In genomic region chr2:31024618-31025370, GRCm38 (mm10) we compare ENCODE assay signal across 8 mouse cellular contexts. TPM values are rescaled to one million over a fixed set of nuclear protein-coding genes. Genes with fewer than 3 reads are reported as not detected.
DNase-seq lines count a peak whose midpoint lies in the region; ATAC-seq and TF ChIP-seq lines count a peak whose summit lies in the region.

No protein-coding gene starts in this region.

- no peak for TF ChIP-seq POLR2A in limb, embryonic 14.5 days (IDR thresholded peaks at IDR 0.05; ENCODE audit: borderline replicate concordance, extremely low read depth, insufficient read depth, insufficient read length)

- H3K27me3 ChIP-seq in limb, embryonic 14.5 days (ENCODE audit: control insufficient read depth, insufficient read depth, low read length): no peaks in the 10 kb centered on the region
- H3K27me3 ChIP-seq in stomach, postnatal 0 days (ENCODE audit: control insufficient read depth, insufficient read depth, low read length): no peaks in the 10 kb centered on the region

- WGBS in limb, embryonic 14.5 days: 29% methylated on average over 5 of the region's 5 CpGs
- 25% methylated on average over 5 of the region's 5 CpGs for WGBS in stomach, postnatal 0 days

- no peak overlapping the region for H3K27ac ChIP-seq in limb, embryonic 14.5 days (replicated peaks; ENCODE audit: low read depth, low read length)
- H3K27ac ChIP-seq in stomach, postnatal 0 days (replicated peaks): no peak overlapping the region

- H3K4me1 ChIP-seq in limb, embryonic 14.5 days (ENCODE audit: control insufficient read depth, insufficient read depth, low read length): no peaks in the 10 kb centered on the region
- no peaks in the 10 kb centered on the region for H3K4me1 ChIP-seq in stomach, postnatal 0 days (replicated peaks; ENCODE audit: control insufficient read depth, insufficient read depth)

- H3K9ac ChIP-seq in limb, embryonic 14.5 days (ENCODE audit: low read depth, low read length, severe bottlenecking): no peak overlapping the region
- H3K9ac ChIP-seq in stomach, postnatal 0 days (ENCODE audit: low read length): no peak overlapping the region

- no peak for TF ChIP-seq EP300 in stomach, postnatal 0 days (optimal IDR thresholded peaks at IDR 0.05)

- peak; percentile 96 for TF ChIP-seq CTCF in stomach, postnatal 0 days (IDR thresholded peaks at IDR 0.05; ENCODE audit: low read depth)

- peak; percentile 43 for DNase-seq in 3134 (ENCODE audit: extremely low read depth, insufficient read length, low spot score)
- DNase-seq in ES-CJ7 (ENCODE audit: low read depth, low spot score): peak; percentile 69
- DNase-seq in frontal cortex, postnatal 25 days (ENCODE audit: low spot score in 2 of 2): peak; percentile 21 to 41
- DNase-seq in kidney, adult 8-10 months: peak; percentile 38 to 62
- DNase-seq in limb, embryonic 14.5 days (ENCODE audit: low spot score): peak; percentile 60
- peak; percentile 82 for DNase-seq in naive thymus-derived CD4-positive, alpha-beta T cell, adult 2 months (ENCODE audit: low read depth)
- DNase-seq in stomach, postnatal 0 days (ENCODE audit: low spot score): peak; percentile 53

- no peak overlapping the region for H3K4me2 ChIP-seq in limb, embryonic 14.5 days (replicated peaks; ENCODE audit: low read depth, low read length, severe bottlenecking)
- no peak overlapping the region for H3K4me2 ChIP-seq in stomach, postnatal 0 days (replicated peaks; ENCODE audit: low read depth)

- peaks cover 40% of the 10 kb centered on the region for H3K36me3 ChIP-seq in limb, embryonic 14.5 days (ENCODE audit: control insufficient read depth, insufficient read depth, low read length)
- peaks cover 8% of the 10 kb centered on the region; the same call in 1 of the 2 replicates for H3K36me3 ChIP-seq in stomach, postnatal 0 days (ENCODE audit: control insufficient read depth, insufficient read depth, low read length)

- H3K9me3 ChIP-seq in limb, embryonic 14.5 days (ENCODE audit: control insufficient read depth, low read length): no peaks in the 10 kb centered on the region
- no peaks in the 10 kb centered on the region for H3K9me3 ChIP-seq in stomach, postnatal 0 days (ENCODE audit: control insufficient read depth, low read length)

- no peak overlapping the region for H3K4me3 ChIP-seq in limb, embryonic 14.5 days (replicated peaks; ENCODE audit: low read length)
- H3K4me3 ChIP-seq in stomach, postnatal 0 days (ENCODE audit: low read depth, low read length): no peak overlapping the region

- ATAC-seq in cerebellum, adult (ENCODE audit: insufficient number of reproducible peaks, low FRiP score, low TSS enrichment): peak; percentile 37; the same call in 1 of the 2 replicates
- no peak for ATAC-seq in limb, embryonic 14.5 days (ENCODE audit: low FRiP score, low read depth)
- peak; percentile 44; the same call in 1 of the 2 replicates for ATAC-seq in stomach, postnatal 0 days (ENCODE audit: low FRiP score, low TSS enrichment)

RNA-seq across cellular contexts. Expression of gene Usp20, which starts 42.7 kb away (rescaled TPM):
- polyA plus RNA-seq in limb, embryonic 14.5 days (2012; rRNA removed): 21.5 and 22.7 TPM in 2 replicates
- polyA plus RNA-seq in limb, embryonic 14.5 days (2014; fragmentation: Nextera tagmentation; extraction: Ambion mirVana): 19.0 and 19.4 TPM in 2 replicates
- polyA plus RNA-seq in stomach, postnatal 0 days (2015; fragmentation: Nextera tagmentation; extraction: Ambion mirVana): 8.9 and 9.0 TPM in 2 replicates

RNA-seq across cellular contexts. Expression of gene BC005624, which starts 42.8 kb away (rescaled TPM):
- polyA plus RNA-seq in limb, embryonic 14.5 days (2012; rRNA removed): 46.7 and 65.1 TPM in 2 replicates
- polyA plus RNA-seq in limb, embryonic 14.5 days (2014; fragmentation: Nextera tagmentation; extraction: Ambion mirVana): 46.5 and 52.8 TPM in 2 replicates
- 29.5 TPM in 2 replicates for polyA plus RNA-seq in stomach, postnatal 0 days (2015; fragmentation: Nextera tagmentation; extraction: Ambion mirVana)

RNA-seq across cellular contexts. Expression of gene Tor1a, which starts 57.1 kb away (rescaled TPM):
- 66.6 and 67.1 TPM in 2 replicates for polyA plus RNA-seq in limb, embryonic 14.5 days (2012; rRNA removed)
- polyA plus RNA-seq in limb, embryonic 14.5 days (2014; fragmentation: Nextera tagmentation; extraction: Ambion mirVana): 70.6 and 75.5 TPM in 2 replicates
- 49.1 and 51.2 TPM in 2 replicates for polyA plus RNA-seq in stomach, postnatal 0 days (2015; fragmentation: Nextera tagmentation; extraction: Ambion mirVana)

Comparison
In these comparisons a context has a peak if more than half of its experiments do, and no peak if none do; other contexts are left out.
1. DNase-seq: peak in every context shown above with its lines; median percentile 82 in naive thymus-derived CD4-positive, alpha-beta T cell, adult 2 months; 69 in ES-CJ7; 60 in limb, embryonic 14.5 days; 53 in stomach, postnatal 0 days; 50 in kidney, adult 8-10 months; 43 in 3134; 31 in frontal cortex, postnatal 25 days.